Mouse (Mus musculus) layer of hippocampus, postnatal 14 days (tissue): ENCODE data around the gene Gm45140. TPM values are rescaled to one million over a fixed set of nuclear protein-coding genes. Genes with fewer than 3 reads are reported as not detected.
"Not testable (repeated sequence)": the region's sequence is repeated elsewhere in the genome, so short reads cannot be mapped to it uniquely, and the experiment has no call there.

Source experiments
- DNase-seq, 2 experiments: peaks; one replicate each; pipeline ENCODE4 v3.0.0; 2021 to 2022; ENCODE audit warnings: low spot score in 2 of 2, mixed read lengths in 1 of 2
- total RNA-seq, 2 experiments: library from RNA; stranded (reverse); gene quantifications; 2 replicates each; pipeline ENCODE4 v1.2.3; 2021

Gm45140 gene
- total RNA-seq, 2 experiments from 2014 or later: 2.0 to 3.0 TPM

DNA sequence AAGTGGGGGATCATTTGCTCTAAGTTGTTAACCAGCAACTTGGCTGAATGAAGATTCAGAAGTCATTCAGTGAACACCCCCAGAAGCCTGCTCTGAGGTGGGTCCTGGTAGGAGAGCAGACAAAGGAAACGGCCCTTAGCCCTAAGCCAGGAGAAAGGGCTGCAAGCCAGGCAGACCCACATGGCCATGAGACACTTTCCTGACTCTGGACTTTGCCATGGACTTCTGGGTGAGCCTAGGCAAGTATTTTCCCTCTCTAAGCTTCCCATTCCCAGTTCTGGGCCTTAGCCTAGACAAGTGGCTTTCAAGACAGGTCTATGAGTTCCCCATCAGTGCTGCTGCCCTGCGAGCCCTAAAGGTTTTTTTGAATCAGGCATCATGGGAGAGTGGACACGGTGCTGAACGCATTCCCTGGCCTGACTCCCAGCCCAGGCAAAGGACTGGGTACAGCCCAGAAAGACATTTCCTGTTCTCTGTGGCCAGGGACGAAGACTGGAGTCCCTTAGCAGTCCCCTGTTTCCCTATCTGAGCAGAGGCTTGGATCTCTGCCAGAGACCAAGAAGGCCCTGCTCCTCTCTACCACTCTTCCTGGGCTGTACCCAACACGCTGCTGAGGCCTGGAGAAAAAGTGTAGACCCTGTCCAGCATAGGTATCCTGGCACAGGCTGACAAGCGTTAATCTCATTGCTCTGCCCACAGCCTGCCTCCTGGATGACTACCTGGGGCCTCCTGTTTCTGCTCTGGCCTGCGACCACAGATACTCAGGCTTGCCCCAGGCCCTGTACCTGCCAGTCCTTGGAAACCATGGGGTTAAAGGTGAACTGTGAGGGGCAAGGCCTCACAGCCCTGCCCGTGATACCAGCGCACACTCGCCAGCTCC, 57.1 kb downstream of the Gm45140 start:
- DNase-seq: no peak

DNA sequence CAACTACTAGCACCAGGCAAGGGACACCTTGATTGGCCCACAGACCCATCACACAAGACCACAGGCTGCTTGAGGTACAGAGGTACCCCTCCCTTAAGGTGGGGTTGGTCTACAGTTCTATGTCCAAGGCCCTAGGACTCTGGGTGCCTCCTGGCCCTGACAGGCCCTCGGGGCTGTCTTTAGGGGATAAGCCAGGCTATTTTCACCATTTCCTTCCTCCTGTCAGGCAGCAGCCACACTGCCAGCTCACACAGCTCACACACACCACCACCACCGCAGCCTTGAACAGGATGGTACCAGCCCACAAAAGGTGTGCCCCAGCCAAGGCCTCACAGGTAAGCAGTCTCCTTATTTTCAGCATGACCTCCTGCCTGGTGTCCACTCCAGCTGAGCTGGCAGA, 57.8 kb downstream of the Gm45140 start, which contains the start of gene Gp9:
Gene Gp9, plus strand, starts transcription at position 231 of the 400 bp plus-strand sequence.
- no peak for DNase-seq

GRCm38 (mm10) chr6:87776663-87777062, 58.9 kb downstream of the Gm45140 start:
- DNase-seq: no peak

DNA sequence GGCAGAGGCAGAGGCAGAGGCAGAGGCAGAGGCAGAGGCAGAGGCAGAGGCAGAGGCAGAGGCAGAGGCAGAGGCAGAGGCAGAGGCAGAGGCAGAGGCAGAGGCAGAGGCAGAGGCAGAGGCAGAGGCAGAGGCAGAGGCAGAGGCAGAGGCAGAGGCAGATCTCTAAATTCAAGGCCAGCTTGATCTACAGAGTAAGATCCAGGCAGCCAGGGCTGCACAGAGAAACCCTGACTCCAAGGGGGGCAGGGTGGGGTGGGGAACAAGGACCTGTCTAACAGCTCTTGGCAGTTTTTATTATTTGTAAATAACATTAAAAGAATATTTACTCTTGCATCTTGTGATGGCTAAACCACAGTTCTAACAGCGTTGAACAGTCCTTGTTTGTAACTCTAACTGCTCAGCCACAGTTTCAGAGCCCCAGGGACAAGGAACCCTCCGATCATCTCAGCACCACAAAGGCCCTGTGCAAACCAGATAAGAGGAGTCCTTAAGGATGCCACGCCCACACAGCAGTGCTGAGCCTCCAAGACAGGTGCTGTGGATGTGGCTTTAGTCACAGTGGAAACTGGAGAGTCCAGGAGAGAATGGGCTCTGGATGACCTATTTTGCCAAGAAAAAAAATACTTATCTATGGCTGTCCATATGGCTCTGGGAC, 59.9 kb downstream of the Gm45140 start:
- DNase-seq: no peak

DNA sequence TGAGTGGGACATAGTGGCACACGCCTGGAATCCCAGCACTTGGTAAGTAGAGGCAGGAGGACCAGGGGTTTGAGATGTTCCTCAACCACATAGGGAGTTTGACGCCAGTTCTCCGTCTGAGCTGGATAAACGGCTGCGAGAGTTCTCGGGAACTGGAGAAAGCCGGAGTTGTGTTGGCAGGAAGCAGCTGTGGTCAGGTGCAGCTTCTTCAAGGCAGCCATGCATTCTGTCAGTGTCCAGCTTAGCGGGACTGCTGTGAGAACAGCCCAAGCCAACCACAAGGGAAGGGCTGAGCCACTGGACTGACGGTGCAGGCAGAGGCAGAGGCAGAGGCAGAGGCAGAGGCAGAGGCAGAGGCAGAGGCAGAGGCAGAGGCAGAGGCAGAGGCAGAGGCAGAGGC, 60.7 kb downstream of the Gm45140 start:
- no peak for DNase-seq

DNA sequence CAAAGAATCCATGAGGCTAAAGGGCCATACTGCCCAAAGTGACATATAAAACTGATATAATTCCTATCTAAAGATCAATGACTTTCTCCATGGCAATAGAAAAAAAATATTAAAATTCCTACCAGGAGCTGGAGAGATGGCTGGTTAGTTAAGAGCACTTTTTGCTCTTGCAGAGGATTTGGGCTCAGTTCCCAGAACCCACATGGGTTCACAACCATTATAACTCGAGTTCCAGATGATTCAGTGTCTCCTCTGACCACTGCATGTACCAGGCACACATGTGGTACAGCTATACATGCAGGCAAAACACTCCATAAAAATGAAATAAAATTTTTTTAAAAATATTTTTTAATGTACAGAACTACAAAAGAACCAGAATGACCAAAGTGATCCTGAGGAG, 61.1 kb downstream of the Gm45140 start:
- DNase-seq: no peak

DNA sequence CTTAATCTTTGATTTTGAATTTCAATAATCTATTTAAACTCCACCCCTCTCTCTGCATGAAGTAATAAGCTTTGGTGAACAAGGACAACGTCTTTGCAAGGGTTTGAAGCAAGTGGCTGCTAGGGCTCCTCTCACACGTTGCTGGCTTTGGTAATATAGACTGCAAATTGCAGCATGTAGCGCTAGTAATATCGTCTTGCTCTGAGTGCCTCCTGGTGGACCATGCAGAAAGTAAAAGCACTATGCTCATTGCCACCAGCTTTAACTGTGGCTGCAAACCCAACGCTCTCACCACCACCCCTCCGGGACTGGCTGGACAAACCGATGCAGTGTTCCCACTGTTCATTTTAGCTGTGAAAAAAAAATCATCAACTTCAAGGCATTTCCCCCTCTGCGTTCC, 65.0 kb downstream of the Gm45140 start:
- DNase-seq: no peak

GRCm38 (mm10) chr6:87764296-87764695, 71.3 kb downstream of the Gm45140 start:
- DNase-seq: not testable (repeated sequence)

- DNase-seq: peak in 1 of 2 experiments; percentile 24
Measured at GRCm38 (mm10) chr6:87763376-87764280, 72.0 kb downstream of the Gm45140 start.

DNA sequence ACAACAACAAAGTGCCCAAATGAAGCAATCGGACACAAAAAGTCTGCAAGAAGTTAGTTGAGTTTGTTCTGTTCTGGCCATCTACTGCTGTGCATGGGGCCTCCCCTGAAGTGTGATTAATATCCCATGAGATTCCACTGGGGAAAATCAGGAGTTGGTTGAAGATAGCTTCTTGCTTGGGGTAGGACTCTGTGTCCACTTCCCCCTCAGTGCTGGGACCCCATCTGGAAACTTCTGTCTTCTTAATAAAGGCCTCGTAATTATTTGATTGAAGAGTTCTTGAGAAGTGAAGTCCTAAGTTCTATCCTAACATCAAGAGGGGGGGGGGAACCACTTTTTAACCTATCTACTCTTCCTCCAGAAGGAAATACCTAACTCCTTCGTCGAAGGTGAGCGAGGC, 73.4 kb downstream of the Gm45140 start:
- DNase-seq: no peak

- no peak for DNase-seq
Measured at GRCm38 (mm10) chr6:87759850-87760249, 75.7 kb downstream of the Gm45140 start.

DNA sequence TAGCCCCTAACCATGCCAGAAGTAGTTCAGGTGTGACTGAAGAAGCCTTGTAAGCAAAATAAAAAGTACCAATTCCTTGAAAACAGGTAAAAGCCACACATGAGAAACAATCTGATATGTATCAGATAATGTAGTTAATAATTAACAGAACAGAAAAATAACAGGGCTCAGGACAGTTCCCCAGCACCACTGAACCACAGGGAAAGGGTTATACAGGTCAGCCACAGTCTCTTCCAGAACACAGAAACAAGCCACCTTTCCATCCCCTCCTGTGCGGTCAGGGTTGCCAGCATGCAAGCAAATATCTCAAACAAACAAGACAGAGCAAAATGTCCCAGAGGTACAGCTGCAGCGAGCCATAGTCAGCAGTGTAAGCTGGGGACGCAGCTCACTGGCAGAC, 76.2 kb downstream of the Gm45140 start:
- DNase-seq: no peak

DNA sequence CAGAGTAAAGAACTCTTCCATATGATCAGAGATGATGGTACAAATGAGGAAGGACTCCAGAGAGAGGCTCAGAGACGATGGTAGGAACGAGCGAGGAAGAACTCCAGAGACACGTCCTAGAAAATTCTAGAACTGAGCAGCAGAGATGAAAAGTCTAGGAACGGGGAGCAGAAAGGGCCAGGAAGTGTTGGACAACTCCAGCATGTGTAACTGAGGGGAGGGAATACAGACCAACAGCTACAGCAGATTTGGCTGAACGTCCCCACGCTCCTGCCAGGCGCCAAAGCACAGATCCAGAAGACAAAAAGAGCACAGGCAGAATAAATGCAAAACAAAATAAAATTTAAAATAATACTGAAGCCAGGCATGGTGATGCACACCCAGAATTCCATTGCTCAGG, 78.7 kb downstream of the Gm45140 start:
- DNase-seq: no peak

DNA sequence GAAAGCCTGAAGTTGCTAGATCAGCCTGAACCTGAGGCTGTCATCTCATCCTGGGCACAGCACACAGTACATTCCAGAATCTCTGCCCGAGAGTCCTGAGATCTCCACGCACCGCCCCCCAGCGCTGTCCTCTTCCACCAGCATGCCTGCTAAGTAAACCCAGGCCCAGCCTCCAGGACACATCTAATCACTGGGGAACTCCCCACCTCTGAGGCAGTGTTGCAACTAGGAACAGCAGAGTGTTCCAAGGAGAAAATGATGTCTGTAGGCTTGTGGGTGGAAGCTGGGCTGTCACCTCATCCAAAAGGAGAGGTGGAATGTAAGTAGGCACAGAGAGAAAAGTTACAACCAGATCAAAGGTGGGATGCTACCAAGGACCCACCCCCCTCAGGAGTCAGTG, 80.4 kb downstream of the Gm45140 start:
- no peak for DNase-seq

- DNase-seq: no peak
Measured at GRCm38 (mm10) chr6:87751574-87751973, 84.0 kb downstream of the Gm45140 start.

GRCm38 (mm10) chr6:87750184-87750910, 85.2 kb downstream of the Gm45140 start:
- DNase-seq: no peak

GRCm38 (mm10) chr6:87748531-87748930, 87.1 kb downstream of the Gm45140 start:
- DNase-seq: no peak

- DNase-seq: no peak
Measured at GRCm38 (mm10) chr6:87748078-87748477, 87.5 kb downstream of the Gm45140 start.

DNA sequence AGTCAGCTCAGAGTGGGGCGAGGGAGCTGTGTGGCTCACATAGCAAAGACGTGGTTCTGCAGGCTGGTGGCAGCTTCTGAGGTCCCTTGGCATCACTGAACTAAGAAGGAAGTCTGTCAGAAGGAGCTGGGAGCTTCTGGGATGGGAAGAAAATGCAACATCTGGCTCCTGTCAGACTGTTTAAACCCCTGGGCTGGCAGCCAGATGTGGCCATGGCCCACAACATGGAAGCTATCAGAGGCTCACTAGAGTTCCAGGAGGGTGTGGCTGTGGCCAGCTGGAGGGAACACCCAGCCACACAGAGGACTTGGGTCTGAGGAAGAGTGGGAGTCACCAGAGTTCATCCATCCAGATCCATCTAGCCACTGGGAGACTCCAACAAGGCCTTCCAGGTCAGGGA, 88.7 kb downstream of the Gm45140 start:
- DNase-seq: no peak

- DNase-seq: no peak
Measured at GRCm38 (mm10) chr6:87746059-87746458, 89.5 kb downstream of the Gm45140 start.

DNA sequence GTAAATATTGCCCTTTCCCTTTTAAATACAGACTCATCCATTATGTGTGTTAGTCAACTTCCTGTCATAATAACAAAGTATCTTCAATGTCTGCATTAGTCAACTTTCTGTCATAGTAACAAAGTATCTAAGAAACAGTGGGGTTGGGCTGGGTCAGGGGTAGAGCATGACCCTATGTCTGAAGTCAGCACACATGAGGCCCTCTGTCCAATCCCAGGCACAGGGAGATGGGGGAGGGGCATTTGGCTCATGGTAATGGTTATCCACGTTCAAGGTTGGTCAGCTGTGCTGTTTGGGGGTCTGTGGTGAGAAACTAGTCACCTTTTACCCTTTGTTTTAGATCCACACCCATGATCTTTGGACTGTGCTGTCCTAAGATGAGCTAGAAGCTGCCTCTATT, 90.3 kb downstream of the Gm45140 start:
- DNase-seq: no peak
